Mouse (Mus musculus): ENCODE data around the gene Mrpl4.
"Not testable (repeated sequence)": the region's sequence is repeated elsewhere in the genome, so short reads cannot be mapped to it uniquely, and the experiment has no call there.

Mrpl4 gene

DNA sequence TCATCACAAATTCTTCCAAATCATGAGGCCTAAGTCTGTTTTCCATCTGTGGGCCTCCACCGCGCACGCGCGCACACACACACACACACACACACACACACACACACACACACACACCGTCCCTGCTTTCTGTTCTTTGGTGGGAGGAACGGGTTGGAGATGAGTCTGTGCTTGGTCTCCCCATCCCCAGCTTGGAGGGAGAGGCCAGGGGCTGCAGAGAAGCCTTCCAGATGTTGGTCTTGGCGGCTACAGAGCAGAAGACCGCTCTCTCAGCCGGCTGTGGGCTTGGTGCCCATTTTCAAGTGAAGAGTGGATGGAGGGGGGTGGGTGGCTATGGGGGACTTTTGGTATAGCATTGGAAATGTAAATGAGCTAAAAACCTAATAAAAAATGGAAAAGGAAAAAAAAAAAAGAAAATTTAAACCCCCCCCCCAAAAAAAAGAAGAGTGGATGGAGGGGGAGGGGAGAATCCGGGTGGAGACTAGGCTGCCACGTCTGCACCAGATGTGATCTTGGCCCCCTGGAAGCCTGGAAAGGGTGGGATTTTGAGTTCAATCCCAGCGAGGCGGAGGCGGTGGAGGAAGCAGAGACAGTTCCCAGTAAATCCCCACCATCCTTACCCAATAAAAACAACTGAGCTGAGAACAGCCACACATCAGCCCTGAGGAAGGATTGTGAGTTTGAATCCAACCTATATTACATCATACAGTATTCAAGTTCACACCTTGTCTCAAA, 15.4 kb upstream of the Mrpl4 start:
- DNase-seq: no peak

DNA sequence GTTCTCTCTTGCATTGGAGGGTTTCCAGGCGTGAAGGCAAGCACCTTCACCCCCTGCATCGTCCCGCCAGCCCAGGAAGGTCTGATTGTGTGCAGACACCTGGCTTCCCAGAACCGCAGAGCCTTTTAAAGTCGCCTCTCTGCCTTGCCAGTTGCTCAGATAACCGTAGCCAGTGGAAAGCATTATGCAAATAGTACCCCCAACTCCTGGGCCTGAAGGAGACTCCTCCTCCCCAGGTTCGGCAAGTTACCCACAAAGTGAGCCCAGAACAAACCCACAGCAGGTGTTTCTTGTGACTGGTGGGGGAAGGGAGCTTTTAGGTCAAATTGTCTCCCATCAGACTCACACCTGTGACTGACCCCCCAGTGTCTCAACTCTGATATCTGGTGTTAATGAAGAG, 14.6 kb upstream of the Mrpl4 start:
- no peak for DNase-seq

DNA sequence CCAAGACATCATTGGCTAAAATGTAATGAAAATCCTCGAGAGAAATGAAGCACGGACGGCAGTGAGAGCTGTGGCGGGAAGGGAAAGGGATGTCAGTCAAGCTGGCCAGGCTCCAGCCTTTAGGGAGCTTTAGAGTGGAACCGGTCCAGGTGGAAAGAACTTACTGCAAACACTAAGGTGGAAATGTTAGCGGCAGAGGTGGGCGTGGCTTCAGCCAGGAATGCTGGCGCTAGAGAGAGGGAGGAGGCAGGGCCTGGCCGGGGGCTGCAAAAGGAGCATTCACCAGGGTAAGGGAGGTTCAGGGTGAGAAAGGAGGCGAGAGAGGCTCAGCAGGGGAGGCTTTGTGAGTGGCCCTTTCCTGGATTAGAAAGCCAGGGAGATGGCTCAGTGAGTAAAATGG, 11.7 kb upstream of the Mrpl4 start:
- DNase-seq: peak; percentile 65

DNA sequence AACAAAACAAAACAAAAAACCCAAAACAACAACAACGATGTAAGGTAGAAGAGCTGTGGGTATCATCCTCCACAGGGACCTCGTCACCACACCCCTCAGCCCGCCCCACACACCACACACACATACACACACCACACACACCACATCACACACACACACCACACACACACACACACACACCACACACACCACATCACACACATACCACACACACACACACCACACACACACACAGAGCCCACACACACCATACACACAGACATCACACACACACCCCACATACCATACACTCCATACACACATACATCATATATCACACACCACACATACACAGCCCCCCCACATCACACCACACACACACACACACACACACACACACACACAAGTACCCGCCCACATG, 11.0 kb upstream of the Mrpl4 start:
- DNase-seq: no peak

DNA sequence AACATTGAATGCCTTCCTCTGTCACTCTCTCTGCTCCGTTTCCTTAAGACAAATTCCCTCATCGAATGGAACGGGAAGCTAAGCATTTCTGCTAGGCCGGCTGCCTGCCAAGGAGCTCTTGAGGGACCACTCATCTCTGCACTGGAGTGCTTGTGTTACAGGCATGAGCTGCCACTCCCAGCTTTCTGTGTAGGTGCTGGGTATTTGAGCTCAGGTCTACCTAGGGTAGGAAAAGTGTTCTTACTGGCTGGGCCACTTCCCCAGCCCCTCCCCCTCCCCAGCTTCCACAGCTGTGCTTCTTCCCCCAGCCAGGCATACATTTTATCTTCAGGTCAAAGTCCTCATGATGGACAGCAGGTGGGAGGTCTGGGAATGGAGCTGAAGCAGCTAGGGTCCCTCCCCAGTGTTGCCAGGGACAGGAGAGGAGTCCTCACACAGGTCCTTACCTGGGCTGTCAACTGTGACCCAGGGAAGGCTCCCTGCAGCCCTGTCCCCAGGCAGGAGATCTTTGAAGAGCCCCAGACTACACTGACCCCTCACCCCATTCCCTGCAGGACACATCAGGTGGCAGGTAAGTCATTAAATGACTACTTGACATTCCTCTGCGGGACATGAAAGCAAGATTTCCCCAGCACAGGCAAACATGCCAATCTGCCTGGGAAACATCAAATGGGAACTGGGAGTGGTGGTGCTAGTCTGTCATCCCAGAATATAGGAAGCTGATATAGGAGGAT, 9.2 kb upstream of the Mrpl4 start:
- no peak for DNase-seq

DNA sequence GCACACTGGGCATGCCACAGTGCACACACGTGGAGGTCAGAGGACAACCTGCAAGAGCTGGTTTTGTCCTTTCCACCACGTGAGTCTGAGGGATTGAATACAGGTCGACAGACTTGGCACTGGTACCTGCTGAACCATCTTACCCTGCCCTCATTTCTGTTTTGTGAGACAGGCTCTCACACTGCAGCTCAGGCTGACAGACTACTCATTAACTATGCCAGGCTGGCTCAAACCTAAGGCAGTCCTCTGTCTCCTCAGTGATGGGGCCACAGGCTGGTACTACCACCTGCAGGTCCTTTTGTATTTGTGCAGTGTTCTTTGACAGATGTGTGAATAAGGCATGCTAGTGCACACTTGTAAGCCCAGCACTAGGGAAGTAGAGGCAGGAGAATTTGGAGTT, 7.5 kb upstream of the Mrpl4 start:
- DNase-seq: peak; percentile 54

DNA sequence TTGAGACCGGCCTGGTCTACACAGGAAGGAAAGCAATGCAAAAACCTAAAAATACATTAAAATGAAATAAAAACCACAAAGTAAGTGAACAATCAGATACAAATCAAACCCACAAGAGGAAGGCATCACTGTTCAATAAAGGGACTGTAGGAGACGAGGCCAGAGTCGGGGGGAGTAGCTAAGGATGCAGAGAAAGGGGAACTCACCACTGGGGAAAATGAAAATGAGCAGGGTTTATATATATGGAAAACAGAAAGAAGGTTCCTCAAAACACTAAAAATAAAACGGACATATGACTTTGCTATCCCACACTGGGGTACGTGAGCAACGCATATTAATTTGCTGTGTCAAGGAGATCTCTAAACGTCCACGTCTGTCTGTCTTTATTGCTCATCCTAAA, 5.5 kb upstream of the Mrpl4 start:
- DNase-seq: no peak

DNA sequence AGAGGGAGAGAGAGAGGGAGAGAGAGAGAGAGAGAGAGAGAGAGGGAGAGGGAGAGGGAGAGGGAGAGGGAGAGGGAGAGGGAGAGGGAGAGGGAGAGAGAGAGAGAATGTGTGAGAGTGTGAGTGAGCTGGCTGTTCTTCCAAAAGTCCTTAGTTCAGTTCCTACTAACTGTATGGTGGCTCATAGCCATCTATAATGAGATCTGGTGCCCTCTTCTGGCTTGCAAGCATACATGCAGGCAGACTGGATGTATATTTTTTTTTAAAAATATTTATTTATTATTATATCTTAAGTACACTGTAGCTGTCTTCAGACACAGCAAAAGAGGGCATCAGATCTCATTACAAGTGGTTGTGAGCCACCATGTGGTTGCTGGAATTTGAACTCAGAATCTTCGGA, 4.2 kb upstream of the Mrpl4 start:
- not testable (repeated sequence) for DNase-seq

DNA sequence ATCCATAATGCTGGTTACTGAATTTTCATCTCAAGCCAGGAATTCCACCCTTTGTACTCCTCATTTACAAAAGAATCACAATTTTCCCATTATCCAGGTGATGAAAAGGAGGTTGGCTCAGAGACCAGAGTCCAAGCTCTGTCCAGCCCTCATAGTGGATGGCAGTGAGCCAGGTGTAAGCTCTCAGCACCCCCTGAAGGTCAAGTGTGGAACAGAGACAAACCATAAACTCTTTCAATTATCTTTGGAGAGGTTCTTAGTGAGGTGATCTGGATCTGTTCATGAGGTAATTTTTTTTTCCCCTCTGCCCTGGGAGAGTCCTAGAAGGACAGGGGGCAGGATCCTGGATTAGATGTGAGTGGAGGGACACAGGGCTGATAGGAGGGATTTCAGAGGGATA, 1.7 kb upstream of the Mrpl4 start:
- DNase-seq: peak; percentile 45

DNA sequence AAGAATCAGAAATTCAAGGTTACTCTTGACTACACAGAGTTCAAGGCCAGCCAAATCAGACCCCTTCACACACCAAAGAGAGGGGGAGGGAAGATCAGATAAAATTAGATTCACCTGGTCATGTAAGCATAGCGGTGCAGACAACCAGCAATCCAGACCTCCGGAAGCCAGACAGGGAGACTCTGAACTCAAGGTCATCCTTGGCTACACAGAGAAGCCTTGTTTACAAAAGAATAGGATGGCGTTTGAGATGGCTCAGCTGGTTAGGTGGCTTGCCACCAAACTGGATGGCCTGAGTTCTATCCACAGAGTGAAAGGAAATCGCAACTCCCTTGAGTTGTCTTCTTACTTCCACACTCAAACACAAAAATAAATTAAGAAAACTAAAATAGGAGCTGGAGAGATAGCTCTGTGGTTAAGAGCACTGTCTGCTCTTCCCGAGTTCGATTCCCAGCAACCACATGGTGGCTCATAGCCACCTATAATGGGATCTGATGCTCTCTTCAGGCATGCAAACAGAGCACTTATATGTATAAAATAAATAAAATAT, 812 bp upstream of the Mrpl4 start:
- no peak for DNase-seq

DNA sequence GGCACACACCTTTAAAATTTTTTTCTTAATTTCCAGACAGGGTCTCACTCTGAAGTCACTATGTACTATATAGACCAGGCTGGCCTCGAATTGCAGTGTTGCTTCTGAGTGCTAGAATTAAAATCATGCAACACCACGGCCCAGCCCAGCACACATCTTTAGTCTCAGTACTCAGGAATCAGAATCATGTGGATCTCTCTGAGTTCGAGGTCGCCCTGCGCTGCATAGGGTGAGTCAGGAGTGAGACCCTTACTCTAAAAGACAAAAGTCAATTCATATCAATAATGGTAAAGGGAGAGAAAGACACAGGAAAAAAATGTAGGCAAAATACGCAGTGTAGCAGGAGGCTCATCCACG, 290 bp upstream of the Mrpl4 start:
- no peak for DNase-seq

DNA sequence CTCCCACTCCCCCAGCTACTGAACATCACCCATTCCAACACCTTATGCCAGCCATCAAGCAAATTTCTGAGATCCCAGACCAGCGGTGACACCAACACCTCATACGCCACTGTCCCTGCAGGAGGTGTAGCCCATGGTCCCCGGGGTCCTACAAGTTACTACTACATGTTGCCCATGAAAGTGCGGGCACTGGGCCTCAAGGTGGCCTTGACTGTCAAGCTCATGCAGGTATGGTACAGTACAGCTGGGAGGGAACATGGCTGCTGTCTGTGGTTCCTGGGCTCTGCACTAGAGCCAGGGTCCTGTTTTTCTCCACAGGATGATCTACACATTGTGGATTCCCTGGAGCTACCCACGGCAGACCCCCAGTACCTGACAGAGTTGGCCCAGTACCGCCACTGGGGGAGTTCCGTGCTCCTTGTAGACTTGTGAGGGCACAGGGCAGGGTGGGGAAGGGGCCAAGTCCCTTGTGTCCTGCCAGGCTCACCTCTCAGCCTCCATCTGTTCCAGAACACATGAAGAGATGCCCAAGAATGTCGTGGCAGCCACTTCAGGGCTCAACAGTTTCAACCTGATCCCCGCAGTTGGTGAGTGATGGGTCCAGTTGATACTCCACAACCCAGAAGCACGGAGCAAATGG, 4.9 kb downstream of the Mrpl4 start:
- no peak for DNase-seq

DNA sequence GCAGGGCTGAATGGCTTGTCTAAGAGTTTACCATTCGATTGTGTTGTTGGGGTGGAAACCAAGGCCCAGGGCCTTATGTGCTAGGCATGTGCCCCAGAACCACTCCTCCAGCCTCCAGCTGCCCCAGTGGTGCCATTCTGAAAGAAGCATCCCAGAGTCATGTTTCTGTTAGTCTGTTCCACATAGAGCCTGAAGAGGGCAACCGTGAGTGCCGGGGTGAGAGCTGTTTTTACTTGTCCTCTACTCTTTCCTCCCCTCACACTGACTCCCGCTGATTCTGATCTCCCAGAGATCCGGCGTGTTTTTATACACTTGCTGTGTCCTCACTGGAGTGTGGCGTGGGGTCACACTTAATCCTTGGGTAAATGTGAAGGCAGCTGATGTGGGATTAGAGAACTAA, 5.5 kb downstream of the Mrpl4 start:
- no peak for DNase-seq

DNA sequence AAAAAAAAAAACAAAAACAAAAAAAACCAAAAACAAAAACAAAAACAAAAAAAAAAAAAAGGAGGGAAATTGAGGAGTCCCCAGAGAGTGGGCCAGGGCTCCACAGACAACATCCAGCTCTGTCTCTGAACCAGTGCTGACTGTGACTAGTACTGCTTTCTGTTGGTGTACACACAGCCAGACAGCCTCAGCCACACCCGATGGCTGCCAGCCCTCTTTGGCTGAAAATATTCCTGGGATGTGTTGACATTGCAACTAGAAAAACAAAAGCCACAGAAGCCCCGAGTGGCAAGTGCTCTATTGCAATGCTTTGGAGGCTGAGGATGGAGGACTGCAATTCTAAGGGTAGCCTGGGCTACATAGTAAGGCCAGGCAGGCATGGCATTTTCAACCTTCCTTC, 7.8 kb downstream of the Mrpl4 start:
- DNase-seq: no peak

DNA sequence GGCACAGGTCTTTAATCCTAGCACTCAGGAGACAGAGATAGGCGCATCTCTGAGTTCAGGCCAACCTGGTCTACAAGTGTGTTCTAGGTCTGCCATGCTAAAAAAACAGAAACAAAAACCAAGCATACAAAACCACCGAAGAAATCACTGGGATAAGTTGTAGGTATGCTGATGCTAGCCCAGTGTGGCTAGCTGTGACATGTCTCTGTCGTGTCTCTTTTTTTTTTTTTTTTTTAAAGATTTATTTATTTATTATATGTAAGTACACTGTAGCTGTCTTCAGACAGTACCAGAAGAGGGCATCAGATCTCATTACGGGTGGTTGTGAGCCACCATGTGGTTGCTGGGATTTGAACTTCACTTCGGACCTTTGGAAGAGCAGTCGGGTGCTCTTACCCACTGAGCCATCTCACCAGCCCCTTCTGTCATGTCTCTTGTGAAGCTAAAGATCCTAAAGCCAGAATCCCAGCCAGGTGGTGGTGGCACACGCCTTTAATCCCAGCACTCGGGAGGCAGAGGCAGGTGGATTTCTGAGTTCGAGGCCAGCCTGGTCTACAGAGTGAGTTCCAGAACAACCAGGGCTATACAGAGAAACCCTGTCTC, 8.5 kb downstream of the Mrpl4 start:
- DNase-seq: not testable (repeated sequence)

DNA sequence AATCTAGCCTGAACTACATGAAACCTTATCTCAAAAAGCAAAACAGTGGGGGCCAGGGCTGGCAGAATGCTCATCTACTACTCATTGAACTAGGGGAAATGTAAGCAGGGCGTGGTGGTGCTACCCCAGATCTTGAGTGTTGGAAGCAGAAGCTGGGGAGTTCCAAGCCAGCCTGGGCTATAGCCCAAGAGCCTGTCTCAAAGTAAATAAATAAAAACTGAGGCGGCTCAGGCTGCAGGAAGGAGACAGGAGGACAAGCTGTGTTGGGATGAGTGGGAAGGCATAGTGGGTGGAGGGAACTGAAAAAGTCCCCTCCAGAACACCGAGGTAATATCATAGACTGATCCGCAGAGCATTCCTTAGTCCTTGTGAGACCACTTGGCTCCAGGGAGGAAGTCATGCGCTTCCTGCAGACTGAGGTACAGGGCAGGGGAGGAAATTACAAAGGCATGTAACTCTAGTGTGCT, 9.3 kb downstream of the Mrpl4 start:
- no peak for DNase-seq

DNA sequence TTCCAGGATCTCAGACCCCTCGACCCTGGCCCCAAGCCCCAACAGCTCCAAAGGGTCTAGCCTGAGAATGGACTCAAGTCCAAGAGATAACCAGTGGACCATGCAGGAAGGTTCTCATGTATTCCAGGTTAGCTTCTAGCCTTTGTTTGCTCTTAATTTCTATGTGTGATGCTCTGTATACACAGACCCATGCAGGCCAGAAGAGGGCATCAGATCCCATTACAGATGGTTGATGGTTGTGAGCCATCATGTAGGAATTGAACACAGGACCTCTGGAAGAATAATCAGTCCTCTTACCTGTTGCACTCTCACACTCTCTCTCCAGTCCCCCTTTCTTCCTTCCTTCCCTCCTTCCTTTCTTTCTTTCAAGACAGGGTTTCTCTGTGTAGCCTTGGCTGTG, 9.8 kb downstream of the Mrpl4 start:
- DNase-seq: no peak

DNA sequence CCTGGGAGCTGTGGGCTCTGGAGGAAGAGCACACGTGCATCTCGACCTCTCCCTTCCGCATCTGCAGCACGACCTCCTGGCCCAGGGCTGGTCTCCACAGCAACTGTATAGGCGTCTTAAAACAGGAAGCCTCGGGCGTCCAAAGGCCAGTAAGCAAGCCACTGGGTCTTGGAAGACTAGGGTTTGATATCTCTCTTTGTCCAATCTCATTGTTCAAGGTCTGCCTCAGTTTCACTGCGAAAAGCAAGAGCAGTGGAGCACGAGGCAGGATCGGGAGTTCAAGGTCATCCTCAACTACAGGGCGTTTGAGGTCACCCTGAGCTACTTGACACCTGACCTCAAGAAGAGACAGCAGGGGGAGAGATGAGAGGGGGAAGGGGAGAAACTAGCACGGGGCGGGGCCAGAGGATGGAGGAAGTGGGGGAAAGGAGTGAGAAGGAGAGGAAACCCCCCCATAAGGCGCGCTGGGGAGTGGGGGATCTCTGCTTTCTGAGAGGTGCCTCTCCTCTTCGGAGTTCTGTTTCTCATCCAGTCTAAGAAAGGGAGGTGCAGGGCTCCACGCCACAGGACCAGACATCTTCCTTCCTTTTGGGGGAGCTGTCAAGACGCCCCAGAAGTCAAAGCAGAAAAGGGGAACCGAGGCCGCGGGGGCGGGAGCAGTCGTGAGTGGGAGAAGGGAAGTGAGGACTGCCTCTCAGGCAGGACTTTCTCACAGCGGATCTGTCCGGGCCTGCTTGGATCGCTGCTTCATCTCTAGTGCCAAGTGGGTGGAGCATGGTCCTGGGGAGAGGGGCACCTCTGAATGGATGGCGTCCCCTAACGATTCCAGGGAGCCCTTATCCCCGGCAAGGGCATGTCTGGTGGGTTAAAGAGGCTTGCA, 12.4 kb downstream of the Mrpl4 start:
- peak; percentile 76 for DNase-seq

DNA sequence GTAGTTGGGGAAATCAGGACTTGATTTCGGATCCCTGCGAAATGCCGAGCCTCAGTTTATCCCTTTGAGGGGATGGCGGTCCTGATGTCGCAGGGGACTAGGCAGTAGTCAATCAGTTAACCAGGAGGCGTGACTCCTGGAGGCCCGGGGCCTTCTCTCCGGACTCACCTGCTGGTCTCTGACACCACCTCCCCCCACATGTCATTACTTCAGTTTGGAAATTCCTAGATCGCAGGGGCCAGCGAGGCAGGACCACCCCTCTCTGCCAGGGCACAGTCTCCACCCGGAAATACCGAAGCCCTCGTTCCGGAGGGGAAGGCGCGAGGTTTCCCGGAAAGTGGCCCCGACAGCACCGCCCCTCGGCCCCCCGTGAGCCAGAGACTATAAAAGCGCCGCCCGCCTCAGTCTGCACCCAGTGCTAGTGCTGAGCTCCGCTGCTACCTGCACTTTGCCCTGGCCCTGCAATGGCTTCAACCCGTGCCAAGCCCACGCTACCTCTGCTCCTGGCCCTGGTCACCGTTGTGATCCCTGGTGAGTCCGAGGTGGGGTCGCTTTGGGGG, 13.1 kb downstream of the Mrpl4 start, which contains the start of gene Icam1:
Gene Icam1, plus strand, starts transcription at position 415 of the 560 bp plus-strand sequence.
- DNase-seq: peak; percentile 88

DNA sequence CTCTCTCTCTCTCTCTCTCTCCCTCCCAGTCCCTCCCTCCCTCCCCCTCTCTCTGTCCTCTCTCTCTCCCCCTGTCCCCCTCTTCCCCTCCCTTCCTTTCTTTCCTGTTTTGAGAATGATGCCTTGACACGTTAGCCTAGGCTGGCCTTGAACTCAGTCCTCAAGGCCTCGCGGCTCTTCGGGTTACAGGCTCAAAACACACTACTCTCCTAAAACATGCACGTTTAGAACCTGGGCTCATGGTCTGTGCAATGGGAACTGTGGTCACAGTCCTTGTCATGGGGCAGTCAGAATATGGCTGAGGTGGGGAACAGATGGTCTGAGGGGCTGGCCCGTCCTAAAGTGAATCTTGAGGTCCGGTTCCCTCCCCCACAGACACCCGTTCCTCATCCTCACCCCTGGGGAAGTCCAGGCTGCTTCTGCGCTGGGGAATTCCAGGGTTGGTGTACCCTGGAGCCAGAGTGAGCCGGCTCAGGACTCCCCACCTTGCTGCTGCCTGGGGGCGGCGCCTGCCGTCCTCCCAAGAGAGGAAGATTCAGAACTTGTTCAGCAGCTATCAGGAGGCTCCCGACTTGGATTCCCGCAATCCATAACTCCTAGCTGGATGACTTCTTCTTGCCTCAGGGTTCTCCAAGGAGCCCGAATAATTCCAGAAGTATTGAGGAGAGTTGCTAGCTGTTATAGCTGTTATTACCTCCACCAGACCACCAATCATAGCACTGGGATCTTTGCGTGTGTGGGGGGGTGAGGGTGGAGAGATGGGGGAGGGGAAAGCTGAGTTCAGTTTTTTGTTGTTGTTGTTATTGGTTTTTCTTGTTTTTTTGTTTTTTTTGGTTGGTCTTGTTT, 14.0 kb downstream of the Mrpl4 start:
- DNase-seq: no peak

DNA sequence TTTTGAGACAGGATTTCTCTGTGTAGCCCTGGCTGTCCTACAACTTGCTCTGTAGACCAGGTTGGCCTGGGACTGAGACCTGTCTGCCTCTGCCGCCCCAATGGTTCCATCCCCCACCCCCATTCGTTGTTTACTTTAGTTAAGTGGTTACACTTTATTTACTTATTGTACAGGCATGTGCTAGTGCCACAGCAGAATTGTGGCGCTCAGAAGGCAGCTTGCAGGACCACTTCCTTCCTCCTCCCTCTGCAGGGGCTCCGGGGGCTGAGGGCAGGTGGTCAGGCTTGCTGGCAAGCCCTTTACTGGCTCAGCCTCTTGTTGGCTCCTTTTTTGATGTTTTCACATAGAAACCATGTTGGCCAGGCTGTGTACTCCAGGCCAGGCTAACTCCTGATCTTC, 14.6 kb downstream of the Mrpl4 start:
- no peak for DNase-seq

Data from kidney, adult 18-20 months (tissue).